Mouse (Mus musculus) stomach, embryonic 16.5 days (tissue): ENCODE data around the gene Pid1. TPM values are rescaled to one million over a fixed set of nuclear protein-coding genes. Genes with fewer than 3 reads are reported as not detected.

Source experiments
- ATAC-seq: fragments of 200-750 bp; cut with Nextera tagmentation; 2 replicates; pipeline ENCODE4 v1.8.0; 2017; ENCODE audit warnings: moderate number of reproducible peaks, moderate TSS enrichment; ENCODE audit not compliant: insufficient read depth, low FRiP score
- H3K27ac ChIP-seq: fragments of 300-500 bp; sonication (generic); 2 replicates; pipeline ENCODE4 v1.5.1; 2014; ENCODE audit warnings: low read length
- H3K27me3 ChIP-seq: fragments of 300-500 bp; sonication (generic); 2 replicates; pipeline ENCODE4 v1.6.1; 2014; ENCODE audit warnings: low read length, control low read depth, mixed read lengths; ENCODE audit not compliant: control insufficient read depth, insufficient read depth
- H3K36me3 ChIP-seq: fragments of 300-500 bp; sonication (generic); 2 replicates; pipeline ENCODE4 v1.6.1; 2014; ENCODE audit warnings: low read length; ENCODE audit not compliant: control insufficient read depth, insufficient read depth
- H3K4me1 ChIP-seq: fragments of 300-500 bp; sonication (generic); 2 replicates; pipeline ENCODE4 v1.6.1; 2014; ENCODE audit warnings: low read length, control low read depth, mixed read lengths; ENCODE audit not compliant: control insufficient read depth, insufficient read depth
- H3K4me2 ChIP-seq: fragments of 300-500 bp; sonication (generic); 2 replicates; pipeline ENCODE4 v1.6.1; 2014; ENCODE audit warnings: low read depth, low read length, mixed read lengths
- H3K4me3 ChIP-seq: fragments of 300-500 bp; sonication (generic); replicated peaks from 2 replicates; pipeline ENCODE4 v1.5.1; 2014; ENCODE audit warnings: mild to moderate bottlenecking, low read length
- H3K9ac ChIP-seq: fragments of 300-500 bp; sonication (generic); 2 replicates; pipeline ENCODE4 v1.6.1; 2014; ENCODE audit warnings: low read length
- H3K9me3 ChIP-seq: fragments of 300-500 bp; sonication (generic); replicated peaks from 2 replicates; pipeline ENCODE4 v1.6.1; 2016; ENCODE audit warnings: low read length, control low read depth; ENCODE audit not compliant: control insufficient read depth
- WGBS: fragments of 180-500 bp; shearing (Covaris S2); extraction: QIAGEN DNeasy Blood & Tissue Kit; methylation state at CpG from one replicate; pipeline ENCODE4 v1.1.7; 2014; 5-methylcytosine and 5-hydroxymethylcytosine counted together
- polyA plus RNA-seq: library from polyadenylated mRNA; unstranded; fragments of >200 nt; fragmentation: Nextera tagmentation; extraction: Ambion mirVana; gene quantifications from 2 replicates; pipeline ENCODE4 v1.2.1, GENCODE M21; 2015

The Pid1 gene
- polyA plus RNA-seq, 1 experiment from 2014 or later = 21.9 TPM

DNA sequence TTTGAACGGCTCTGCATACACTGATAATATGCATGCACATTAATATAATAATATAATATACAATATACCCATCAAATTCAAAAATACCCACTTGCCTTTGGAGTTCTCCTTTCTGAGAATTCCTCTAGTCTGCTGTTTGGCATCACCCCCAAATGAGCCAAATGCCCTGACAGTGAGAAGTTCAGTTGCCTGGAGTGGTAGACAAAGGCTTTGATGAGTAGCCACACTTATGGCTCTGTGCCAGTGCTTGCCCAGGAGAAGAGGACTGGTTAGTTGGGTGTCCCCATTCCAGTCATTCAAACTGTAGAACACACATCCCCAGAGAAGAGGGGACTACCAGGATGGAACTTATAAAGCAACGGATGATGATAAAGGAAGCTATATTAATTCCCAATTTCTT is 106.3 kb downstream of the Pid1 start:
- no peak for ATAC-seq
- no peak overlapping the region for H3K9ac ChIP-seq
- no peak overlapping the region for H3K27ac ChIP-seq
- 92% methylated on average over 2 of the region's 2 CpGs for WGBS
- no peaks in the 10 kb centered on the region for H3K27me3 ChIP-seq
- H3K9me3 ChIP-seq = no peaks in the 10 kb centered on the region
- no peak overlapping the region for H3K4me3 ChIP-seq
- no peaks in the 10 kb centered on the region for H3K4me1 ChIP-seq
- no peaks in the 10 kb centered on the region for H3K36me3 ChIP-seq
- H3K4me2 ChIP-seq = no peak overlapping the region

DNA sequence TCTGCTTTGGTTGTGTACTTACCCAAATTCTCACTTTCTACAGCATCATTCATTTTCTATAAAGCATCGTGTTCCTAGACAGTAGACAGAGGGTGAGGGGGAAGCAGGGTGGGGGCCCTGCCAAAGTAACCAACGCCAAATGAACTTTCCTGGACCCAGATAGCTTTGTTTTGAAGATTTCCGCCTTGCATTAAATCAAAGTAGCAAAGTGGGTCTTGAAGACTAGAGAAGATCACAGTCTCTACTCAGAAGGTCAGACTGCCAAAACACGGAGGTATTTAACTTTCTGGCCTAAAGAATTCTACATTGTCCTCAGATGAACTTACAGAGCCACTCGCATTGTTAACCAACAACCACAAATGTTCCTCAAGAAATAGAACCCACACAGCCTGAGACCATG is 109.6 kb downstream of the Pid1 start:
- no peak overlapping the region for H3K4me2 ChIP-seq
- H3K27me3 ChIP-seq = no peaks in the 10 kb centered on the region
- no peak overlapping the region for H3K4me3 ChIP-seq
- 59% methylated on average over 5 of the region's 5 CpGs for WGBS
- no peak for ATAC-seq
- H3K9ac ChIP-seq = no peak overlapping the region
- H3K36me3 ChIP-seq = no peaks in the 10 kb centered on the region
- no peaks in the 10 kb centered on the region for H3K9me3 ChIP-seq
- H3K4me1 ChIP-seq = no peaks in the 10 kb centered on the region
- no peak overlapping the region for H3K27ac ChIP-seq

DNA sequence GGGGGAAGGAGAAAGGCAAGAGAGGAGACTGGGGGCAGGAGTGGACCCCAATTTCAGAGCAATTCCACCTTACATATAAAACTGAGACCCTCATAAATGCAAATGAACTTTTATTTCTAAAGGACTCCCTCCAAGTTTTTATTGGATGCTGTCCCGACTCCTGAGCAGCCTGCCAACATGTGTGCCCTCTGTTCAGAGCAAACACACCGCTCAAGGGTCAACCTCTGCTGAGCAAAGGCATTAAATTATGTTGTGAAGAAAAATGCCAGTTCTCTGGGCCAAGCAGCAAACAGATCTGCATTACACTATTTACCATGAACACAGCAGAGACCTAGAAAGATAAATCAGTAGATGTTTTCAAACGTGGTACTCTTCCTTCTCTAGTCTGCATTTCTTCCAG is 110.1 kb downstream of the Pid1 start:
- Histone ChIP-seq H3K27me3 (no peaks in the 10 kb centered on the region), H3K4me2 (no peak overlapping the region), H3K27ac (no peak overlapping the region), H3K9me3 (no peaks in the 10 kb centered on the region), H3K4me3 (no peak overlapping the region), H3K9ac (no peak overlapping the region), H3K36me3 (no peaks in the 10 kb centered on the region), H3K4me1 (no peaks in the 10 kb centered on the region)
- WGBS = 42% methylated on average over 3 of the region's 3 CpGs
- ATAC-seq = no peak

DNA sequence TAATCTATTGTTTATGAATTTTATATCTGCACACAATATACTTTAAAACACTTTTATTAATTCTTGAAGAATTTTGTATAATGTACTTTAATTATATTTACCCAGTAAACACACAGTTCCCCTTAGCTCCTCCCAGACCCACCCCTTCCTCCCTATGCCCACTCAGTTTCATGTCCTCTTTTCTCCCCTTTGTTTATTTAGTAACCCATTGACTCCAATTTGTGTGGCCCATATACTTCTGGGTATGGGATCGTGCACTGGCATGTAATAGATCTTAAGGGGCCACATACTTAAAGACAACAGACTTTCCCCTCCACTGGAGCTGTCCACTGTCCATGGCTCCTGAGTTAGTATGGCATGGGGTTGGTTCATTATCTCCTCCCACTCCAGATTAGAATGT is 112.8 kb downstream of the Pid1 start:
- Histone ChIP-seq H3K4me1 (no peaks in the 10 kb centered on the region), H3K9ac (no peak overlapping the region), H3K36me3 (no peaks in the 10 kb centered on the region), H3K9me3 (no peaks in the 10 kb centered on the region), H3K4me2 (no peak overlapping the region), H3K27me3 (no peaks in the 10 kb centered on the region), H3K27ac (peak overlapping the region; percentile 49; the same call in 1 of the 2 replicates), H3K4me3 (no peak overlapping the region)
- 43% methylated on average over 1 of the region's 1 CpGs for WGBS
- no peak for ATAC-seq

DNA sequence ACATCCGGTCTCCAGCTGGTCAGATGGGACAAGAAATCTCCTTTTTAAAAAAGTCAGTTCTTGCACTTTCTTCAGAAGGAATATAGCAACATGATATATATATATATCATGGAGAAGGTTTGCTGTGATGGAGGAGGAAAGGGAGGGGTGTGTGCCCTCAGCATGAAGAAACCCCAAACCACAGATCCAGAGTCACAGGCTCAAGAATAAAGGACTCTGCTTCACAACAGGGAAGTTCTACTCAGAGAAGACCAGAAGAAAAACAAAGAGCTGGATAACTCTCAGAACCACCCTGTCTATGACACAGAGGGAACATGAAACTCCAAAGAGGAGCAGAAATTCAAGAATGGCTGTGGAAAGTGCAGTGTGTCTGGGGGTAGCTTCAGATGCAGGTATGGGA is 113.2 kb downstream of the Pid1 start:
- Histone ChIP-seq H3K27ac (peak overlapping the region; percentile 49; the same call in 1 of the 2 replicates), H3K4me2 (no peak overlapping the region), H3K9me3 (no peaks in the 10 kb centered on the region), H3K27me3 (no peaks in the 10 kb centered on the region), H3K4me3 (no peak overlapping the region), H3K9ac (no peak overlapping the region), H3K4me1 (no peaks in the 10 kb centered on the region), H3K36me3 (no peaks in the 10 kb centered on the region)
- ATAC-seq = no peak
- WGBS = 85% methylated on average over 1 of the region's 1 CpGs

GRCm38 (mm10) chr1:84249772-84250338 is 114.1 kb downstream of the Pid1 start:
- Histone ChIP-seq H3K27ac (no peak overlapping the region), H3K4me2 (no peak overlapping the region), H3K9me3 (no peaks in the 10 kb centered on the region), H3K9ac (no peak overlapping the region), H3K36me3 (no peaks in the 10 kb centered on the region), H3K27me3 (no peaks in the 10 kb centered on the region), H3K4me3 (no peak overlapping the region), H3K4me1 (no peaks in the 10 kb centered on the region)
- ATAC-seq = no peak
- WGBS = 73% methylated on average over 6 of the region's 6 CpGs

DNA sequence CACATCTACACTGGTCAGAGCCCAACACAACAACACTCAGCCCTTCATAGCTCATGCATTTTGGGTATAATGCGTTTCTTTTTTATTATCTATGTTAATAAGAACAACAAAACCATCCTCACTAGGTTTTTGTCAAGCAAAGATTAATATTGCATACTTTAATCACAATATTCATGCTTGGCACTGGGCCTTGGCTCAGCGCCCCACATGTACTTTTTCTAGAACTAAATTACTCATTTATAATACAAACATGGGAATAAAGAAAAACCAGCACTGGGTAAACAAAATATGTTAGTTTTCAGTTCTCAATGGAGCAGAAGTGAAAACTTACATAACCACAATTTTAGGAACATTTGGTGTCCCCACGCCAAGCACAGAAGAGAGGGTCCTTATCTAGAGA is 116.9 kb downstream of the Pid1 start:
- Histone ChIP-seq H3K27ac (no peak overlapping the region), H3K4me2 (no peak overlapping the region), H3K9me3 (no peaks in the 10 kb centered on the region), H3K9ac (no peak overlapping the region), H3K36me3 (no peaks in the 10 kb centered on the region), H3K4me3 (no peak overlapping the region), H3K27me3 (no peaks in the 10 kb centered on the region), H3K4me1 (no peaks in the 10 kb centered on the region)
- WGBS = 60% methylated on average over 3 of the region's 3 CpGs
- no peak for ATAC-seq

DNA sequence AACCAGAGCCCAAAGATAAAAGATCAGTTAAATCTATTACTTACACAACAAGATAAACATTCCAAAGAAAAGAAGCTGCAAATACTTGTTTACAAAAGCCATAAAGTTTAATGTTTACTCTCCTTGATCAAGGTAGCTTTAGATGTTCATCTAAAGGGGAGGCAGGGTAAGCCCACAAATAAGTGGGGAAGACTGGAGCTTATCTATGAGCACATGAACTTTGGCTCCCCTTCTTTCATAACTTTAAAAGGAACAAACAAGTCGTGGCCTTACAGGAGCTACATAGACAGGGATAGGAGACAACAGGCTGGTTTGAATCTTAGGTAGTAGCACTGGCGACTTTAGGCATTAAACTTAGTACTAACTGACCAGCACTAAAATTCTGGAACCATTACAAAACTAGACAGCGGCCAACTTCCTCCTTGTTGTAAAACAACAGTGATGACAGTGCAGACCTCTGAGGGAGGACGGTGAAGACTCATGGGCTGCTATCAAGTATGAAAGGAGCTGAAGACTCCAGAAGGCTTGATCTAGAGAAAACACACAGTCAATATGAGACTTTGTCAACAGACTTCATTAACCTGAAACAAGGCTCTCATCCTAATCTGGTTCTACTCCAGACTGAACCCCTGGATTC is 122.7 kb downstream of the Pid1 start:
- Histone ChIP-seq H3K9me3 (no peaks in the 10 kb centered on the region), H3K27ac (no peak overlapping the region), H3K36me3 (no peaks in the 10 kb centered on the region), H3K4me1 (no peaks in the 10 kb centered on the region), H3K4me3 (no peak overlapping the region), H3K27me3 (no peaks in the 10 kb centered on the region), H3K9ac (no peak overlapping the region), H3K4me2 (no peak overlapping the region)
- ATAC-seq = no peak
- WGBS = 60% methylated on average over 4 of the region's 4 CpGs

DNA sequence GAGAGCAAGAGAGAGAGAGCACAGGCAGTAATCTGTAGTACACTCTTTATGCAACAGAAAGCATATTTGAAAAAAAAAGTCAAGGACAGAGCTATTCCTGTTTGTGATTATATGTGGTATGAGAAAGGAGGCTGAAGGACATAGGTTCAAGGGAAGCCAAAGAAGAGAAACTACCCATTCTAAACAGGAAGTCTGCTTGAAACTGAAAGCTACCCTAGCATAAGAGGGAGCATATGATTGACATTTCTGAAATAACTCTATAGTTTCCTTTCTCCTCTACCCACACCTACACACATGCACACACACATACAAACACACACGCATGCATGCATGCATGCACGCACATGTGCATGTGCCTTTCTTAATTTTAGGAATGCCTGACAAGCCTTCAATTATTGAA is 123.8 kb downstream of the Pid1 start:
- Histone ChIP-seq H3K9ac (no peak overlapping the region), H3K36me3 (no peaks in the 10 kb centered on the region), H3K9me3 (no peaks in the 10 kb centered on the region), H3K27me3 (no peaks in the 10 kb centered on the region), H3K4me3 (no peak overlapping the region), H3K4me2 (no peak overlapping the region), H3K27ac (no peak overlapping the region), H3K4me1 (no peaks in the 10 kb centered on the region)
- WGBS = 83% methylated on average over 2 of the region's 2 CpGs
- ATAC-seq = no peak
